Mouse (Mus musculus): ENCODE data around the gene Sik1. TPM values are rescaled to one million over a fixed set of nuclear protein-coding genes. Genes with fewer than 3 reads are reported as not detected.

Gene Sik1
- polyA plus RNA-seq, 1 experiment = 35.5 TPM

GRCm38 (mm10) chr17:31875326-31875930 lies 19.8 kb upstream of the Sik1 start:
- Histone ChIP-seq H3K27me3 (replicated peaks; ENCODE audit: control insufficient read depth, insufficient read depth, low read length) (no peaks in the 10 kb centered on the region), H3K27ac (ENCODE audit: insufficient read depth, low read depth, low read length) (no peak overlapping the region), H3K36me3 (ENCODE audit: control insufficient read depth, insufficient read depth, low read length) (no peaks in the 10 kb centered on the region), H3K4me3 (ENCODE audit: insufficient read depth, low read depth, low read length) (no peak overlapping the region), H3K4me1 (ENCODE audit: control insufficient read depth, insufficient read depth, low read length) (0 out of 2 replicates have a peak, but pooled peaks cover 4% of the 10 kb centered on the region)
- 88% methylated on average over 10 of the region's 10 CpGs for WGBS
- TF ChIP-seq POLR2A (IDR thresholded peaks at IDR 0.05; ENCODE audit: low read depth, low read length) (no peak), CTCF (conservative IDR thresholded peaks at IDR 0.05; ENCODE audit: insufficient read depth, insufficient read length, low read depth, low read length) (no peak)
- DNase-seq = no peak

- 90% methylated on average over 12 of the region's 12 CpGs for WGBS
- H3K27me3 ChIP-seq (replicated peaks; ENCODE audit: control insufficient read depth, insufficient read depth, low read length) = no peaks in the 10 kb centered on the region
- H3K4me1 ChIP-seq (ENCODE audit: control insufficient read depth, insufficient read depth, low read length) = 0 out of 2 replicates have a peak, but pooled peaks cover 4% of the 10 kb centered on the region
- H3K36me3 ChIP-seq (ENCODE audit: control insufficient read depth, insufficient read depth, low read length) = no peaks in the 10 kb centered on the region
- TF ChIP-seq POLR2A (IDR thresholded peaks at IDR 0.05; ENCODE audit: low read depth, low read length) (no peak), CTCF (conservative IDR thresholded peaks at IDR 0.05; ENCODE audit: insufficient read depth, insufficient read length, low read depth, low read length) (no peak)
- no peak overlapping the region for H3K4me3 ChIP-seq (ENCODE audit: insufficient read depth, low read depth, low read length)
- no peak overlapping the region for H3K27ac ChIP-seq (ENCODE audit: insufficient read depth, low read depth, low read length)
- no peak for DNase-seq
These were observed 19.1 kb upstream of the Sik1 start for GRCm38 (mm10) chr17:31874691-31875090.

- H3K27me3 ChIP-seq (replicated peaks; ENCODE audit: control insufficient read depth, insufficient read depth, low read length) = no peaks in the 10 kb centered on the region
- no peaks in the 10 kb centered on the region for H3K36me3 ChIP-seq (ENCODE audit: control insufficient read depth, insufficient read depth, low read length)
- 51% methylated on average over 8 of the region's 8 CpGs for WGBS
- H3K4me1 ChIP-seq (ENCODE audit: control insufficient read depth, insufficient read depth, low read length) = 0 out of 2 replicates have a peak, but pooled peaks cover 4% of the 10 kb centered on the region
- H3K4me3 ChIP-seq (ENCODE audit: insufficient read depth, low read depth, low read length) = no peak overlapping the region
- peak; percentile 66 for DNase-seq
- TF ChIP-seq POLR2A (IDR thresholded peaks at IDR 0.05; ENCODE audit: low read depth, low read length) = no peak
- TF ChIP-seq CTCF (conservative IDR thresholded peaks at IDR 0.05; ENCODE audit: insufficient read depth, insufficient read length, low read depth, low read length) = no peak
- no peak overlapping the region for H3K27ac ChIP-seq (ENCODE audit: insufficient read depth, low read depth, low read length)
These were observed 18.4 kb upstream of the Sik1 start for GRCm38 (mm10) chr17:31873973-31874372.

GRCm38 (mm10) chr17:31873185-31873870 lies 17.7 kb upstream of the Sik1 start:
- TF ChIP-seq CTCF (conservative IDR thresholded peaks at IDR 0.05; ENCODE audit: insufficient read depth, insufficient read length, low read depth, low read length) (no peak), POLR2A (IDR thresholded peaks at IDR 0.05; ENCODE audit: low read depth, low read length) (no peak)
- Histone ChIP-seq H3K4me3 (ENCODE audit: insufficient read depth, low read depth, low read length) (no peak overlapping the region), H3K27ac (ENCODE audit: insufficient read depth, low read depth, low read length) (no peak overlapping the region), H3K27me3 (replicated peaks; ENCODE audit: control insufficient read depth, insufficient read depth, low read length) (no peaks in the 10 kb centered on the region), H3K4me1 (ENCODE audit: control insufficient read depth, insufficient read depth, low read length) (0 out of 2 replicates have a peak, but pooled peaks cover 4% of the 10 kb centered on the region), H3K36me3 (ENCODE audit: control insufficient read depth, insufficient read depth, low read length) (no peaks in the 10 kb centered on the region)
- DNase-seq = no peak
- 85% methylated on average over 8 of the region's 8 CpGs for WGBS

GRCm38 (mm10) chr17:31872826-31873165 lies 17.2 kb upstream of the Sik1 start:
- H3K27ac ChIP-seq (ENCODE audit: insufficient read depth, low read depth, low read length) = no peak overlapping the region
- H3K4me3 ChIP-seq (ENCODE audit: insufficient read depth, low read depth, low read length) = no peak overlapping the region
- H3K4me1 ChIP-seq (ENCODE audit: control insufficient read depth, insufficient read depth, low read length) = 0 out of 2 replicates have a peak, but pooled peaks cover 4% of the 10 kb centered on the region

GRCm38 (mm10) chr17:31871968-31872825 lies 16.6 kb upstream of the Sik1 start:
- H3K27ac ChIP-seq (ENCODE audit: insufficient read depth, low read depth, low read length) = no peak overlapping the region
- DNase-seq = no peak
- H3K4me3 ChIP-seq (ENCODE audit: insufficient read depth, low read depth, low read length) = no peak overlapping the region
- TF ChIP-seq CTCF (conservative IDR thresholded peaks at IDR 0.05; ENCODE audit: insufficient read depth, insufficient read length, low read depth, low read length) (no peak), POLR2A (IDR thresholded peaks at IDR 0.05; ENCODE audit: low read depth, low read length) (no peak)
- H3K27me3 ChIP-seq (replicated peaks; ENCODE audit: control insufficient read depth, insufficient read depth, low read length) = no peaks in the 10 kb centered on the region
- WGBS = 64% methylated on average over 14 of the region's 14 CpGs
- H3K4me1 ChIP-seq (ENCODE audit: control insufficient read depth, insufficient read depth, low read length) = 0 out of 2 replicates have a peak, but pooled peaks cover under 1% of the 10 kb centered on the region
- H3K36me3 ChIP-seq (ENCODE audit: control insufficient read depth, insufficient read depth, low read length) = no peaks in the 10 kb centered on the region

More at GRCm38 (mm10) chr17:31872826-31873165, 17.2 kb upstream of the Sik1 start:
- WGBS = 86% methylated on average over 7 of the region's 7 CpGs
- no peak for TF ChIP-seq POLR2A (IDR thresholded peaks at IDR 0.05; ENCODE audit: low read depth, low read length)
- TF ChIP-seq CTCF (conservative IDR thresholded peaks at IDR 0.05; ENCODE audit: insufficient read depth, insufficient read length, low read depth, low read length) = no peak
- no peak for DNase-seq
- H3K27me3 ChIP-seq (replicated peaks; ENCODE audit: control insufficient read depth, insufficient read depth, low read length) = no peaks in the 10 kb centered on the region
- no peaks in the 10 kb centered on the region for H3K36me3 ChIP-seq (ENCODE audit: control insufficient read depth, insufficient read depth, low read length)
